Mouse (Mus musculus) limb, embryonic 14.5 days (tissue): ENCODE measurements at regions not wholly inside any gene's neighbourhood (a gene's known extent, or its start where the extent isn't known, plus 50 kb on each side); places are given as distances from the start of the nearest gene placed in this dataset.

ENCODE experiments used
- ATAC-seq: fragments of 200-750 bp; cut with Nextera tagmentation; 2 replicates; pipeline ENCODE4 v1.8.0; 2017; ENCODE audit warnings: low read depth, moderate number of reproducible peaks, moderate TSS enrichment; ENCODE audit not compliant: low FRiP score
- DNase-seq: peaks from one replicate; pipeline ENCODE4 v3.0.0-alpha.2; 2015; ENCODE audit warnings: low spot score
- H3K27ac ChIP-seq: fragments of 300-500 bp; sonication (generic); replicated peaks from 2 replicates; pipeline ENCODE4 v1.5.1; 2014; ENCODE audit warnings: low read depth, mild to moderate bottlenecking, low read length, moderate library complexity, mixed read lengths
- H3K27me3 ChIP-seq: fragments of 300-500 bp; sonication (generic); 2 replicates; pipeline ENCODE4 v1.6.1; 2014; ENCODE audit warnings: low read length, mixed read lengths; ENCODE audit not compliant: control insufficient read depth, insufficient read depth
- H3K36me3 ChIP-seq: fragments of 300-500 bp; sonication (generic); 2 replicates; pipeline ENCODE4 v1.6.1; 2014; ENCODE audit warnings: mild to moderate bottlenecking, low read length, moderate library complexity, mixed read lengths; ENCODE audit not compliant: control insufficient read depth, insufficient read depth
- H3K4me1 ChIP-seq: fragments of 300-500 bp; sonication (generic); 2 replicates; pipeline ENCODE4 v1.6.1; 2014; ENCODE audit warnings: antibody characterized with exemption, low read length, mixed read lengths; ENCODE audit not compliant: control insufficient read depth, insufficient read depth
- H3K4me2 ChIP-seq: fragments of 300-500 bp; sonication (generic); replicated peaks from 2 replicates; pipeline ENCODE4 v1.6.1; 2014; ENCODE audit warnings: low read depth, mild to moderate bottlenecking, low read length, moderate library complexity; ENCODE audit not compliant: severe bottlenecking
- H3K4me3 ChIP-seq: fragments of 300-500 bp; sonication (generic); replicated peaks from 2 replicates; pipeline ENCODE4 v1.5.1; 2014; ENCODE audit warnings: low read length
- H3K9ac ChIP-seq: fragments of 300-500 bp; sonication (generic); 2 replicates; pipeline ENCODE4 v1.6.1; 2014; ENCODE audit warnings: mild to moderate bottlenecking, low read depth, low read length, moderate library complexity; ENCODE audit not compliant: severe bottlenecking
- H3K9me3 ChIP-seq: fragments of 300-500 bp; sonication (generic); 2 replicates; pipeline ENCODE4 v1.6.1; 2016; ENCODE audit warnings: low read length; ENCODE audit not compliant: control insufficient read depth
- POLR2A ChIP-seq: fragments of 200-500 bp; IDR thresholded peaks from 2 replicates; pipeline ENCODE4 v1.8.0; 2012; ENCODE audit warnings: inconsistent platforms, mild to moderate bottlenecking, moderate library complexity, borderline replicate concordance; ENCODE audit not compliant: insufficient read depth, insufficient read length; ENCODE audit errors: extremely low read depth
- WGBS: fragments of 180-500 bp; shearing (Covaris S2); extraction: QIAGEN DNeasy Blood & Tissue Kit; methylation state at CpG from one replicate; pipeline ENCODE4 v1.1.7; 2014; 5-methylcytosine and 5-hydroxymethylcytosine counted together

- ATAC-seq = no peak
- no peak overlapping the region for H3K9ac ChIP-seq
- H3K27me3 ChIP-seq = no peaks in the 10 kb centered on the region
- H3K4me3 ChIP-seq = no peak overlapping the region
- H3K36me3 ChIP-seq = no peaks in the 10 kb centered on the region
- no peak for TF ChIP-seq POLR2A
- WGBS = 61% methylated on average over 4 of the region's 4 CpGs
- no peak overlapping the region for H3K4me2 ChIP-seq
- H3K9me3 ChIP-seq = no peaks in the 10 kb centered on the region
- H3K27ac ChIP-seq = no peak overlapping the region
- DNase-seq = no peak
- H3K4me1 ChIP-seq = peaks cover 5% of the 10 kb centered on the region; the same call in 1 of the 2 replicates
Observed at GRCm38 (mm10) chr4:40587254-40587653, 115.3 kb downstream of the Tmem215 start.

GRCm38 (mm10) chr4:40593806-40594205, 109.2 kb downstream of the Aptx start:
- Histone ChIP-seq H3K9ac (no peak overlapping the region), H3K4me3 (no peak overlapping the region), H3K27me3 (no peaks in the 10 kb centered on the region), H3K9me3 (no peaks in the 10 kb centered on the region), H3K4me1 (no peaks in the 10 kb centered on the region), H3K4me2 (no peak overlapping the region), H3K36me3 (no peaks in the 10 kb centered on the region), H3K27ac (no peak overlapping the region)
- 69% methylated on average over 5 of the region's 5 CpGs for WGBS
- DNase-seq (no peak), ATAC-seq (no peak)
- TF ChIP-seq POLR2A = no peak

GRCm38 (mm10) chr4:40625024-40625423, 78.0 kb downstream of the Aptx start:
- no peaks in the 10 kb centered on the region for H3K4me1 ChIP-seq
- no peak for DNase-seq
- H3K36me3 ChIP-seq = no peaks in the 10 kb centered on the region
- 55% methylated on average over 5 of the region's 5 CpGs for WGBS
- H3K27me3 ChIP-seq = no peaks in the 10 kb centered on the region
- no peak for ATAC-seq
- no peak overlapping the region for H3K9ac ChIP-seq
- no peak overlapping the region for H3K4me3 ChIP-seq
- H3K4me2 ChIP-seq = no peak overlapping the region
- no peak overlapping the region for H3K27ac ChIP-seq
- no peak for TF ChIP-seq POLR2A
- no peaks in the 10 kb centered on the region for H3K9me3 ChIP-seq

- Histone ChIP-seq H3K4me2 (no peak overlapping the region), H3K27me3 (no peaks in the 10 kb centered on the region), H3K4me3 (no peak overlapping the region), H3K4me1 (no peaks in the 10 kb centered on the region), H3K9ac (no peak overlapping the region), H3K27ac (no peak overlapping the region), H3K36me3 (no peaks in the 10 kb centered on the region), H3K9me3 (no peaks in the 10 kb centered on the region)
- TF ChIP-seq POLR2A = no peak
- no peak for DNase-seq
- WGBS = 49% methylated on average over 6 of the region's 6 CpGs
- no peak for ATAC-seq
Observed at GRCm38 (mm10) chr4:40625911-40626310, 77.1 kb downstream of the Aptx start.
